Mouse (Mus musculus) megakaryocyte, embryonic 14.5 days (primary cell): ENCODE measurements at regions not wholly inside any gene's neighbourhood (a gene's known extent, or its start where the extent isn't known, plus 50 kb on each side); places are given as distances from the start of the nearest gene placed in this dataset.

ENCODE experiments used
- H3K27me3 ChIP-seq: replicated peaks from 2 replicates; pipeline ENCODE3; 2012; ENCODE audit warnings: inconsistent platforms
- H3K36me3 ChIP-seq: replicated peaks from 2 replicates; pipeline ENCODE3; 2012; ENCODE audit warnings: low read length, inconsistent platforms, mixed read lengths
- H3K4me1 ChIP-seq: 2 replicates; pipeline ENCODE4 v1.6.1; 2012; ENCODE audit warnings: inconsistent platforms
- H3K4me3 ChIP-seq: replicated peaks from 2 replicates; pipeline ENCODE3; 2012; ENCODE audit warnings: moderate library complexity, mild to moderate bottlenecking, inconsistent platforms
- H3K9me3 ChIP-seq: 2 replicates; pipeline ENCODE4 v1.6.1; 2012; ENCODE audit warnings: inconsistent platforms
- FLI1 ChIP-seq: IDR thresholded peaks from 2 replicates; pipeline ENCODE4 v1.6.1; 2012; ENCODE audit warnings: low read length, inconsistent platforms, mixed read lengths
- GATA1 ChIP-seq: IDR thresholded peaks from 3 replicates; pipeline ENCODE4 v1.6.1; 2012; ENCODE audit warnings: mixed read lengths, low read length, inconsistent platforms, borderline replicate concordance

DNA sequence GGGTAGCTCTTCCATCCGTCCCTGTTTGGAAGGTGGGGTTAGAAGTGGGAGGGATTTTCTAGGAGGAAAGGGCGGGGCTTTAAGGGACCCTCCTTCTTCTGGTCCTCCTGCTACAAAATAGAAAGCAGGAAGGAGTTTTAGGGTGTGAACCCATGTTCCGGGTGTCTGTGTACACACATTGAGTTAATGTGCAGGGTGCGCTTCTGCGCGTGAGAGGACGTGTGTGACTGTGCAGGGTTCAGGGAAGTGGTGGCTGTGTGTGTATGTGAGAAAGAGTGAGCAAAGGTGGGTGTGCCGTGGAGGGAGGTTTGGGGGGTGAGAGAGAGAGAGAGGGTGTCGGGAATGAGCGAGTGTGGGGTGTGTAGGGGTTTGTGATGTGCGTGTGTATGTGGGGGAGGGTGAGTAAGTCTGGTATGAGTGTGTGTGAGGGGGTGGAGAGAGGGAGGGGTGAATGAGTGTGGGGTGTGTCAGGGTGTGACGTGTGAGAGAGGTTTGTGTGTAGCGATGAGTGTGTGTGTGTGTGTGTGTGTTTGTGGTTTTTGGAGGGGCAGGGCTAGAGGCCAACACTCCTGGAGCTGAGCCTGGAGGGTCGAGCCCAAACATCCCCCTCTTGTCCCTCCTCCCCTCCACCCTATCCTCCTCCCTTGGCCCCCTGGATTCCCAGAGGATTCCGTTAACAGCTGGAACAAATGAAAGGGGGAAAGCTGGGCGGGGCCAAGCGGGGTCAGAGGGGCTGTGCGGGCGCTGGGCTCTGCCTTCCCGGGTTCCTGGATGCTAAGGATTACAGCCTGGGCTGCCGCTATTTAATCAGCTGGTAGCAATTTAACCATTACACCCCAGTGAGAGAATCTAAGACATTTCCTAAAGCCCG is 95.3 kb upstream of the Med13l start:
- Histone ChIP-seq H3K4me1 (peaks cover 94% of the 10 kb centered on the region), H3K4me3 (peak overlapping the region; percentile 87), H3K36me3 (no peaks in the 10 kb centered on the region), H3K27me3 (no peaks in the 10 kb centered on the region), H3K9me3 (no peaks in the 10 kb centered on the region)
- TF ChIP-seq GATA1: no peak
- TF ChIP-seq FLI1: no peak

DNA sequence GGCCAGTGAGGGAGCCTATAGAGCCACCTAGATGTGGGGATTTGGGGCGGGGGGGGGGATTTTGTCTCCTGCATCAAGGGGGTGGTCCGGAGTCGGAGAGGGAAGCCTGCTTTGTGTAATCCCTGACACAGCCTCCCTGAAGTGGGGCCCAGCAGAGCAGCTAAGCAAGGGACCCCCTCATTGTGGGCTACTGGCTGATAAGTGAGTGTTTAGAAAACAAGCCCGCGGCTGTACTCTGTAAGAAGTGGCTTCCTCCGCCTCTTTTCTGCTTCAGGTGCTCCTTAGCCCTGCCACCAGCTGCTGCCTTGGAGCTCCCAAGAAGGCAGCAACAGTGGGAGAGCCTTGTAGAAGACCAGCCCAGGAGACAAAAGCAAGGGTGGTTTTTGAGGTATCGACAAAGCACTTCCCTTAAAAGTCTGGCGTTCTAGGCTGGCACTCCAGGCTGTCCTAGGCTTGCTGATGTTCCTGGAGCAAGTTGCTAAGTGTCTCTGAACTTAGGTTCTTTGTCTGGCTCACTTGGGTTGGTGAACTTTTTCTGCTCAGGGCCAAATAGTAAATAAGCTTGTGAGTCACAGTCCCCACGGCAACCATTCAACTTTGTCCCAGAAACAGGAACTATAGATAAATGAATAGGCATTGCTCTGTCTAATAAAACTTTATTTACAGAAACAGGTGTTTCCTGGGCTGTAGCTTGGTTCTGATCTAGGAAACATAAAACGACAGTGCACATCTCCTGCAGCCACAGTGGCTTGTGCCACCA is 94.3 kb upstream of the Med13l start:
- no peaks in the 10 kb centered on the region for H3K27me3 ChIP-seq
- no peaks in the 10 kb centered on the region for H3K9me3 ChIP-seq
- no peak for TF ChIP-seq GATA1
- no peak for TF ChIP-seq FLI1
- H3K4me1 ChIP-seq: peaks cover 93% of the 10 kb centered on the region
- H3K36me3 ChIP-seq: no peaks in the 10 kb centered on the region
- H3K4me3 ChIP-seq: peak overlapping the region; percentile 87

DNA sequence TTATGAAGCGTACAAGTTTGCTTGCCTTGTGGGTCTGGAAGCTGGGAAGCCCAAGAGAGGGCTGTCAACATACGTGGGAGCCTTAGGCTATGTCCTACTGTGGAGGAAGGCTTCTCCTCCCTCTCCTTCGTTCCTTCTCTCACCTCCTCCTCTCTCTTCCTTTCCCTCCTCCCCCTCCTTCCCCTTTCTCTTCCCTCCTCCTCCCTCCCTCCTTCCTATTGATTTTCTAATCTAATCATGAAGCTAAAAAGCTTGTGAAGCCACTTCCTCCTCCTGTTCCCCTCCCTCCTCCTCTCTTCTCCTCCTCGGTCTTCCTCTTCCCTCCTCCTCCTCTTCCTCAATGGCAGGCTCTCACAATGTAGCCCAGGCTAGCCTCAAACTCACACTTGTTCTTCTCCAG is 91.7 kb upstream of the Med13l start:
- Histone ChIP-seq H3K27me3 (no peaks in the 10 kb centered on the region), H3K9me3 (no peaks in the 10 kb centered on the region), H3K36me3 (no peaks in the 10 kb centered on the region), H3K4me3 (no peak overlapping the region), H3K4me1 (peaks cover 80% of the 10 kb centered on the region)
- no peak for TF ChIP-seq FLI1
- TF ChIP-seq GATA1: no peak

DNA sequence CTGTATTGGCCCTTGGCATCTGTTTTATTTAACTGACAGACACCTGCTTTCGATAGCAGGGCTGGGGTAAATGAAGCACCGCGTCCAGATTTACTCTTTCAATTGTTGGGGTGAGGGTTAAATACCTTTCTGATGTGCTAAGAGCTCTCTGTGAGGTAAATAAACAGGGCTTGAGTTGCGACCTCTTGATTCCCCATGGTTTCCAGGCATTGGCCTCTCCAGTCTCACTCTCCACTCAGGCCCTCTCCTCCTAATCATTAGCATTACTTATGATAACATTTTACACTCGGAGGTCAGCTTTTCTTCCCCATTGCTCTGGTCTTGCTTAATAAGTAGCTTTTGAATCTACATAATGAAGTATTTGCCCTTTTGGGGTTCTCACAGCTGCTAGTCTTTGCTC is 88.9 kb upstream of the Med13l start:
- Histone ChIP-seq H3K9me3 (no peaks in the 10 kb centered on the region), H3K4me1 (peaks cover 78% of the 10 kb centered on the region), H3K27me3 (no peaks in the 10 kb centered on the region), H3K36me3 (no peaks in the 10 kb centered on the region), H3K4me3 (no peak overlapping the region)
- TF ChIP-seq FLI1: no peak
- TF ChIP-seq GATA1: no peak

GRCm38 (mm10) chr5:118472291-118472690 is 88.2 kb upstream of the Med13l start:
- no peaks in the 10 kb centered on the region for H3K36me3 ChIP-seq
- H3K4me3 ChIP-seq: no peak overlapping the region
- peaks cover 78% of the 10 kb centered on the region for H3K4me1 ChIP-seq
- no peaks in the 10 kb centered on the region for H3K27me3 ChIP-seq
- TF ChIP-seq GATA1: no peak
- no peak for TF ChIP-seq FLI1
- no peaks in the 10 kb centered on the region for H3K9me3 ChIP-seq

DNA sequence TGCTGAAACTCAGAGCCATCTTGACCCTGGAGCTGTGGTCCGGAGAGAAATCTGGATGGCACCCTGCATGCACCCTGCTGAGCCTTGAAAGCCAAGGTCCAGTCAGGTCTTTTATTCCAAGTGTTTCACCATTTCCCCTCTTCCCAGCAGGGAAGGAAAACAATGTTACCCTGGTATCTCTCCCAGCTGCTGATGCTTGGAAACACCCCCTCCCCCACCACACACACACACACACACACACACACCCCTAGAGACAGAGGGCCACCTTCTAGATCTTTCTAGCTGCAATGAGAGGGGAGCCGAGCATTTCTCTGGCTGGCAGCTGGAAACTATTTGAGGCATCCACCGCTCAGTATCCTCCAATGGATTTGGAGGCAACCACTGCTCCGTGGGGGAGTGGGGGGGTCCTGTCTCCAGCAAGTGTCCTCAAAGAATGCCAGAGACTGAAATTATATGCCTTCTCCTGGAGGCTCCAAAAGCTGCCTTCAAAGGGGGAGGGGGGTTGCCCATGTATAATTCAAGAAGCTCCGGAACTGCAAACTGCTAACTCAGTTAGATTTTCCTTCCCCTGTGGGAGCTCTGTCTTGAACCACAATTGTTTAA is 87.2 kb upstream of the Med13l start:
- Histone ChIP-seq H3K4me1 (peaks cover 78% of the 10 kb centered on the region), H3K27me3 (no peaks in the 10 kb centered on the region), H3K9me3 (no peaks in the 10 kb centered on the region), H3K36me3 (no peaks in the 10 kb centered on the region), H3K4me3 (no peak overlapping the region)
- TF ChIP-seq GATA1 (no peak), FLI1 (no peak)

DNA sequence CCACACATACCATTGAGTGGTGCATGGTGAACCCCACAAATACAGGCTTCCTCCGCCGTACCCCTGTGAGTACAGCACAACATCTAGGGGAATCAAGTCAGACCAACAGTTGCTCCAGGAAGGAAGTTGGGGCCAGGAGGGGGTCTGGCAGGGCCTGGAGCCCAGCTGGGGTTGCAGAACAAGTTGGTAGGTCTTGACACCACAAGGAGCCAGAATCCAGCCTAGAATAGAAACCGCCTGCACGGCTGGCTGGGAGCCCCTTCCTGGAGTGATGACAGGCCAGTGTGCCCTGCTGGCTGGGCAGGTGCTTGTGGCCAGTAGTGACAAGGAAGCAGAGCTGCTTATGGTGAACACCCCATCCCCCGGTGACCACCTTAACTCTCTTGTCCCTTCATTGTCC is 83.9 kb upstream of the Med13l start:
- H3K27me3 ChIP-seq: no peaks in the 10 kb centered on the region
- TF ChIP-seq GATA1 (no peak), FLI1 (no peak)
- peaks cover 84% of the 10 kb centered on the region for H3K4me1 ChIP-seq
- H3K36me3 ChIP-seq: no peaks in the 10 kb centered on the region
- H3K4me3 ChIP-seq: peak overlapping the region; percentile 83
- H3K9me3 ChIP-seq: no peaks in the 10 kb centered on the region

DNA sequence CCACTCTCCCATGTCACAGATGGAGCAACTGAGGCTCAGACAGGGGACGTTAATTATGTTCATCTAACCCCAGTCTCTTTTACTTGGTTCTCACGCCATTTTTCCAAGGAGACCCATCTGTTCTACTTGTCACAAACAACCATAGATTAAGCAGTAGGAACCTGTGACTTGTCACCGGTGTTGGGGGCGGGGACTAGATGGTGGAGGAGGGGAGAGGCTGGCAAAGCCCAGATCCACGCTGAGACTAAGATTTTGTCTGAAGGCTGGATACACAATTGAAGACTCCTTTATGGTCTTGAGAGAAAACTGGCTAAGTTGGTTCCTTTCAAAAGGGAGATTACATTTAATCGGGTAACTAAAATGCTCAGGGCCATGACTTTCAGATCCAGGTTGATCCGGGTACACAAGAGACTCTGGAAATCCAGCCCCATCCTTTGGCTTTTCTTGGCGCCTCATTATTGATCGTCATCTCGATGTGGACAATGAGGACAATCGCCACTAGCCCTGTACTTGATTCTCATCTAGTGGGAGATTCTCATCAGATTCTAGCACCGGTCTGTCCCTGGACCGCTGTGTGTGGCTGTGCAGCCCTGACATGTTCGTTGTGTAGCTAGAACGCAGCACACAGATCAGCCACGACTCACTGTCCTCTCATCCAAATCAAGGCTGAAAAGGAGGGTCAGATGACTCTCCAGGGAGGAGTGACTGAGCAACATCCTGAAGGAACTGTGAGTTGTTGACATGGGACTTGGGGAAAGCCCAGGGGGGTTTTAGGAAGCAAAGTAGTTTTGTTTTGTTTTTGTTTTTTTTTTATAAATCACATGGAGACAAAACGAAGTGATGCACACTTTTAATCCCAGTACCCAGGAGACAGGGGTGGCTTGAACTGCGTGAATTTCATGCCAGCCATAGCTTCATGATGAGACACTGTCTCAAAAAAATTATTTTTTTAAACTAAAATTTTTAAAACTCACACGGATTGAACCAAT is 83.1 kb upstream of the Med13l start:
- Histone ChIP-seq H3K27me3 (no peaks in the 10 kb centered on the region), H3K4me3 (peak overlapping the region; percentile 85), H3K4me1 (peaks cover 90% of the 10 kb centered on the region), H3K9me3 (no peaks in the 10 kb centered on the region), H3K36me3 (no peaks in the 10 kb centered on the region)
- TF ChIP-seq FLI1: no peak
- no peak for TF ChIP-seq GATA1
